Mouse (Mus musculus) cerebellum, adult 2 months (tissue): Measurements from ENCODE around the gene Psmb8. TPM values are rescaled to one million over a fixed set of nuclear protein-coding genes. Genes with fewer than 3 reads are reported as not detected.
A peak's percentile ranks its signal among the peaks of the same experiment; 100 is the strongest.

Experiments used
- DNase-seq, 2 experiments: peaks; one replicate each; pipeline ENCODE4 v3.0.0; 2021
- H3K27ac ChIP-seq: fragments of 200-500 bp; 2 replicates; pipeline ENCODE4 v1.5.1; 2012; ENCODE audit warnings: low read length, control low read depth, inconsistent platforms; ENCODE audit not compliant: insufficient read depth
- H3K27me3 ChIP-seq: fragments of 200-500 bp; 2 replicates; pipeline ENCODE4 v1.6.1; 2012; ENCODE audit warnings: inconsistent platforms, mild to moderate bottlenecking, low read length, moderate library complexity; ENCODE audit not compliant: control insufficient read depth, insufficient read depth
- H3K4me1 ChIP-seq: fragments of 200-500 bp; 2 replicates; pipeline ENCODE4 v1.6.1; 2011; ENCODE audit warnings: low read length; ENCODE audit not compliant: control insufficient read depth, insufficient read depth
- H3K4me3 ChIP-seq: fragments of 200-500 bp; replicated peaks from 2 replicates; pipeline ENCODE3; 2011; ENCODE audit warnings: mild to moderate bottlenecking, low read depth, low read length, control low read depth; ENCODE audit not compliant: insufficient read depth
- CTCF ChIP-seq: fragments of 200-500 bp; IDR thresholded peaks from 2 replicates; pipeline ENCODE4 v1.5.1; 2011; ENCODE audit warnings: low read depth, mild to moderate bottlenecking, control low read depth, low read length, moderate library complexity, borderline replicate concordance; ENCODE audit not compliant: insufficient read depth
- POLR2A ChIP-seq: fragments of 200-500 bp; IDR thresholded peaks from 2 replicates; pipeline ENCODE4 v1.6.1; 2011; ENCODE audit warnings: low read length, control low read depth, borderline replicate concordance; ENCODE audit not compliant: insufficient read depth
- WGBS: fragments of 180-500 bp; shearing (Covaris S2); methylation state at CpG from one replicate; pipeline ENCODE4 v1.1.7; 2018; 5-methylcytosine and 5-hydroxymethylcytosine counted together
- polyA plus RNA-seq: library from polyadenylated mRNA; depleted of rRNA; stranded (reverse); fragments of >200 nt; gene quantifications from 2 replicates; pipeline ENCODE4 v1.2.3, GENCODE M21; 2012

Gene Psmb8
- polyA plus RNA-seq, 1 experiment = 7.3 TPM

DNA sequence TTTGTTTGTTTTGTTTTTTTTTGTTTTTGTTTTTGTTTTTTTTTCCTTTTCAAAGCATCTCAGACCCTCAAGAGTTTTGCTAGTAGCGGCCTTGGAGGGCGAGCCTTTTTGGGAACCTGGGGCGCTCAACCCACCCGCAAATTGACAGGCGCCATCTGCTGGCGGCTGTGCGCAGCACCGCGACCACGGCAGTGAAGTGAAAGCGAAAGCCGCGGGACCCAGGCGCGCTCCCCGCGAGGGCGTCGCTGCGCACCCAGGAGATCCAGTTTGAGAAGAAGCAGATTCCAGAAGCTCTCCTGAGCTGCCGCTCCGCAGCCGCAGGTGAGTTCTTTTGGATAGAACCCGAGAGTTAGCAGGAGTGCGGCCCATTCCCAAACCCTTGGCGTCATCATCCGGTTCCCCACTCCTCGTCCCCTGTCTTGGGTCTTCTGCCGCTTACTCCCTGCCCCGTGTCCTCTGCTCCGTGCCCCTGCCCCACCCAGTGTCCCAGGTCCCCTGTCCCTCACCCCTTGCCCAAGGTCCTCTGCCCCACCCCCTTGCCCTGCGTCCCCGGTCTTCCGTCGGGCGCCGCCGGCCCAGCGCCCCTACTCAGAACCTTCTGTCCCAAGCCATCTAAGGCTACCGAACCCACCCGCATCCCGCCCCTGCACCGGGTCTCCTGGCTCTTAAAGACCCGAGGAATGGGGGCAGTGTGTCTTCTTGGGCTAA, 6.9 kb downstream of the Psmb8 start:
- 1% methylated on average over 44 of the region's 44 CpGs for WGBS
- Histone ChIP-seq H3K4me3 (peak overlapping the region; percentile 95), H3K4me1 (no peaks in the 10 kb centered on the region), H3K27me3 (no peaks in the 10 kb centered on the region), H3K27ac (no peak overlapping the region)
- TF ChIP-seq POLR2A = no peak
- peak; percentile 71 for TF ChIP-seq CTCF
- DNase-seq = peak; percentile 75 to 82

DNA sequence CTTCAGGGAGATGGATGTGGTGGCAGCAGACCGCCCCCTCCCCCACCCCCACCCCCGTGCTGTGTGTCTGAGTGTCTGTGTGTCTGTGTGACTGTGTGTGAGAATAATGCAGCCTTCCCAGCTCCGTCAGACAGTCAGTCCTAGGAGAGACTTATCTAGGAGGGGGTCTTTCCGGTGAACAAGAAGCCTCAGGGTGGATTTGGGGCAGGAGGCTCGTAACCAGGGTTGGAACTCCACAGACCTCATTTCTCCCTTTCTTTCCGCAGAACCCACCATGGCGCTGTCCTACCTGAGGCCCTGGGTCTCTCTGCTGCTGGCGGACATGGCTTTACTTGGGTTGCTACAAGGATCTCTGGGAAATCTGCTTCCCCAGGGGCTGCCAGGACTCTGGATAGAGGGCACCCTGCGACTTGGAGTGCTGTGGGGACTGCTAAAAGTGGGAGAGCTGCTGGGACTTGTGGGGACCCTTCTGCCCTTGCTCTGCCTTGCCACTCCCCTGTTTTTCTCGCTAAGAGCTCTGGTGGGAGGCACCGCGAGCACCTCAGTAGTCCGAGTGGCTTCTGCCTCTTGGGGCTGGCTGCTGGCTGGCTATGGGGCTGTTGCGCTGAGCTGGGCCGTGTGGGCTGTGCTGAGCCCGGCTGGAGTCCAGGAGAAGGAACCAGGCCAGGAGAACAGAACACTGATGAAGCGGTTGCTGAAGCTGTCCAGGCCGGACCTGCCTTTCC, 7.7 kb downstream of the Psmb8 start:
- Histone ChIP-seq H3K27ac (no peak overlapping the region), H3K4me1 (no peaks in the 10 kb centered on the region), H3K4me3 (peak overlapping the region; percentile 95), H3K27me3 (no peaks in the 10 kb centered on the region)
- no peak for TF ChIP-seq CTCF
- TF ChIP-seq POLR2A = no peak
- WGBS = 9% methylated on average over 18 of the region's 18 CpGs
- no peak for DNase-seq

- 24% methylated on average over 9 of the region's 9 CpGs for WGBS
- no peak overlapping the region for H3K27ac ChIP-seq
Observed at GRCm38 (mm10) chr17:34205746-34206176, 8.2 kb downstream of the Psmb8 start.

DNA sequence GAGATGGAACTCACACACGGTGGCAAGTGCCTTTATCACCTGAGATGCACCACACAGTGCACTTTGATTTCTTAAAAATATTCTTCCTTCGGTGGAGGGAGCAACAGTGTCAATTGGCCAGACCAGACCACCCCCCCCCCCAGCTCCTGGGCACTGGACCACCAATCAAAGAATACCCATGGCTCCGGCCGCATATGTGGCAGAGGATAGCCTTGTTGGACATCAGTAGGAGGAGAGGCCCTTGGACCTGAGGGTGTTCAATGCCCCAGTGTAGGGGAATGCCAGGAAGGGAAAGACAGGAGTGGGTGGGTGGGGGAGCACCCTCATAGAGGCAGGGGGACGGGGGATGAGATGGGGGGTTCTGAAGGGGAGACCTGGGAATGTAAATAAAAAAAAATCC, 9.2 kb downstream of the Psmb8 start:
- no peak for TF ChIP-seq CTCF
- TF ChIP-seq POLR2A = no peak
- no peaks in the 10 kb centered on the region for H3K27me3 ChIP-seq
- 87% methylated on average over 5 of the region's 5 CpGs for WGBS

More at GRCm38 (mm10) chr17:34205746-34206176, 8.2 kb downstream of the Psmb8 start:
- TF ChIP-seq CTCF (peak; percentile 49; the same call in 1 of the 2 replicates), POLR2A (no peak)
- Histone ChIP-seq H3K27me3 (no peaks in the 10 kb centered on the region), H3K4me1 (no peaks in the 10 kb centered on the region), H3K4me3 (peak overlapping the region; percentile 17)
- DNase-seq = peak in 1 of 2 experiments; percentile 16

DNA sequence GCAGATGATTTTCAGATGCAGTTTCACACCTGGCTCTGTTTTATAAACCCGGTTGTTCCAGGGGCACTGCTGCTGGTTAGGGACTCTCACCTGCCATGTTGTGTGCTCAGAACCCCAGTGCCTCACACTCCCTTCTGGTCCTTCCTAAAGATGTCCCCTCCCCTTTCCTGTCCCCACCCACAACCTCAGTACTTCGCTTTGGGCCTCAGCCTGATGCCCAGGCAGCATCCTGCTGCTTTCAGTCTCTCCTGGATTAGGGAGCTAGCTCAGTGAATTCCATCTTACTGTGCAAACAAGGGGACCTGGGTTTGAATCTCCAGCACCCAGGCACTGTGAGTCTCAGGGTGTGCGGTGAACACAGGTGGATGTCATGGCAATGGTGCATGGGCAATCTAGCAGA, 9.9 kb downstream of the Psmb8 start:
- Histone ChIP-seq H3K4me3 (no peak overlapping the region), H3K27me3 (no peaks in the 10 kb centered on the region), H3K27ac (no peak overlapping the region), H3K4me1 (no peaks in the 10 kb centered on the region)
- TF ChIP-seq POLR2A = no peak
- no peak for TF ChIP-seq CTCF
- no peak for DNase-seq
- WGBS = 66% methylated on average over 3 of the region's 3 CpGs

More for the DNA sequence above, 9.2 kb downstream of the Psmb8 start:
- Histone ChIP-seq H3K27ac (no peak overlapping the region), H3K4me3 (no peak overlapping the region), H3K4me1 (no peaks in the 10 kb centered on the region)
- DNase-seq = no peak

DNA sequence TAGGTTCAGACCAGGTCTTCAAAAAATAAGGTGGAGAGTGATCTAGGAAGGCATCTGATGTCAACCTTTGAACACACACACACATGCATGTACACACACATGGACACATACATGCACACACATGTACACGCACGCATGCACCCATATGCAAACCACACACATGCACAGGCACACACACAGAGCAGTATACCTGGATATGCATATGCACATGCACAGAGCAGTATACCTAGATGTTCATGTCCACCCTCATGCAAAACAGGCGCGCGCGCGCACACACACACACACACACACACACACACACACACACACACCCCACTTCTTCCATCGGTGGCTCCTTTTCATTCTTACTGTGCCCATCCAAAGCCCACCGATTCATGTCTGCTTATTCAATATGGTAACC, 10.3 kb downstream of the Psmb8 start:
- no peak for DNase-seq
- Histone ChIP-seq H3K27ac (no peak overlapping the region), H3K4me3 (no peak overlapping the region), H3K4me1 (no peaks in the 10 kb centered on the region), H3K27me3 (no peaks in the 10 kb centered on the region)
- TF ChIP-seq CTCF (no peak), POLR2A (no peak)
- 97% methylated on average over 9 of the region's 9 CpGs for WGBS

DNA sequence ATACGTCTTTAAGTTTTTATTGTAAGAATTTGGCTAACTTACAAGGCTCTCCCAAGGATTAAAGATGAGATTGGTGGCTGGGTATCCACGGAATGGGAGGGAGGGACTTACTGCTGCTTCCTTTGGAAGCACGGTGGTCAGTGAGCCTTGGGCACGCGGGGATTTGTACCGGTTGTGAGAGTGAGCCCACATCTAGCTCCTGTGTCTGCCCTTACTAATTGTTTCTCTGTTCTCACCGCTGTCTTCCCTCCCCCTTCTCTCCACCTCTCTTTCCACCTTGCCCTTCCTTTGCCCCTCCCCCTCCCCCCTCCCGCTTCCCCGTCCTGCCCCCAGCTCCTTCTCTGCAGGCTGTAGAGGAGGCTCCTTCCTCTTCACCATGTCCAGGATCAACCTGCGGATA, 10.9 kb downstream of the Psmb8 start:
- TF ChIP-seq POLR2A = no peak
- TF ChIP-seq CTCF = no peak
- Histone ChIP-seq H3K27ac (no peak overlapping the region), H3K27me3 (no peaks in the 10 kb centered on the region), H3K4me3 (no peak overlapping the region), H3K4me1 (no peaks in the 10 kb centered on the region)
- 25% methylated on average over 10 of the region's 10 CpGs for WGBS
- DNase-seq = no peak

DNA sequence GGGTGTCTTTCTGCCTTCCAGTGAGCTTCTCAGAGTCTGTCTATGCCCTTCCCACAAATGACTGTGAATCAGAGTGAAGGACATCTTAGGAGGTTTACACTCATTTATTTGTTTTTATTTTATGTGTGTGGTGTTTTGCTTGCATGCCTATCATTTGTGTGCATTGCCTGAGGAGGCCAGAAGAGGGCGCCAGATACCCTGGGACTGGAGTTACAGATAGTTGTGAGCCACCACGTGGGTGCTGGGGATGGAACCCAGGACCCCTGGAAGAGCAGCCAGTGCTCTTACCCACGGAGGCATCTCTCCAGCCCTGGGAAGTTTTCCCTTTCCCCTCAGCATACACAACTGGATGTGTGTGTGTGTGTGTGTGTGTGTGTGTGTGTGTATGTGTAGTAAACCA, 12.2 kb downstream of the Psmb8 start:
- 46% methylated on average over 3 of the region's 3 CpGs for WGBS
- H3K27ac ChIP-seq = no peak overlapping the region
- H3K4me3 ChIP-seq = no peak overlapping the region
- no peaks in the 10 kb centered on the region for H3K4me1 ChIP-seq
- H3K27me3 ChIP-seq = no peaks in the 10 kb centered on the region
- DNase-seq = no peak
- TF ChIP-seq CTCF = peak; percentile 8; the same call in 1 of the 2 replicates
- TF ChIP-seq POLR2A = no peak
